Mouse (Mus musculus) myocyte (in vitro differentiated cells): ENCODE results near the gene Dnase1l2.

Source experiments
- E2F4 ChIP-seq: IDR thresholded peaks from one replicate; pipeline ENCODE4 v1.6.1; 2011; ENCODE audit warnings: mild to moderate bottlenecking, control low read depth, moderate library complexity; ENCODE audit not compliant: insufficient read depth
- MAX ChIP-seq: IDR thresholded peaks from one replicate; pipeline ENCODE4 v1.6.1; 2011; ENCODE audit warnings: low read depth, mild to moderate bottlenecking, control low read depth
- MYOG ChIP-seq, 3 experiments: IDR thresholded peaks; one replicate each; pipeline ENCODE4 v1.6.1; 2011; ENCODE audit warnings: control low read depth in 2 of 3, low read depth in 2 of 3, mild to moderate bottlenecking in 2 of 3; ENCODE audit not compliant: insufficient read length in 2 of 3, control insufficient read depth in 1 of 3, insufficient read depth in 1 of 3
- POLR2A ChIP-seq: IDR thresholded peaks from one replicate; pipeline ENCODE4 v1.6.1; 2011; ENCODE audit warnings: low read depth, mild to moderate bottlenecking, control low read depth, moderate library complexity; ENCODE audit not compliant: insufficient read length
- TCF12 ChIP-seq: IDR thresholded peaks from one replicate; pipeline ENCODE4 v1.6.1; 2011; ENCODE audit warnings: mild to moderate bottlenecking, control low read depth; ENCODE audit not compliant: poor library complexity, insufficient read depth, severe bottlenecking
- USF1 ChIP-seq: IDR thresholded peaks from one replicate; pipeline ENCODE4 v1.6.1; 2011; ENCODE audit warnings: low read depth, mild to moderate bottlenecking, control low read depth, moderate library complexity

DNA sequence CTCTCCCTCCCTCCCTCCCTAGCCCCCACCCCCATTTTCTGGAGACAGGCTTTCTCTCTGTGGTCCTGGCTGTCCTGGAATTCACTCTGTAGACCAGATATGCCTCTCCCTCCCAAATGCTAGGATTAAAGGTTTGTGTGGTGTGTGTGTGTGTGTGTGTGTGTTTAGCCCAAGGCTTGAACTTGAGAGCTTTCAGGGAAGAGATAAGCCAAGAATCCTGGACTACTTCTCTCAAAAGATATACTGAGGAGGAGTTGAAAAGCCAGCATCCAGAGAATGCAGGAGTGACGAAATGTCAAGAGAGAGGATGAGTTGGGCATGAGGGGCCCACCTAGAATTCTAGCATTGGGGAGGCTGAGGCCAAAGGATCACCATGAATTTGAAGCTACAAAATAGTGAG is 20.0 kb upstream of the Dnase1l2 start:
- TF ChIP-seq MAX (no peak), POLR2A (no peak), TCF12 (no peak), MYOG (IDR thresholded peaks at IDR 0.05; ENCODE audit: control insufficient read depth in 1 of 3, insufficient read depth in 1 of 3, insufficient read length in 2 of 3, low read depth in 2 of 3) (no peak), USF1 (no peak), E2F4 (no peak)
